9 mouse cellular contexts compared by ENCODE assay signal in the genomic region with DNA sequence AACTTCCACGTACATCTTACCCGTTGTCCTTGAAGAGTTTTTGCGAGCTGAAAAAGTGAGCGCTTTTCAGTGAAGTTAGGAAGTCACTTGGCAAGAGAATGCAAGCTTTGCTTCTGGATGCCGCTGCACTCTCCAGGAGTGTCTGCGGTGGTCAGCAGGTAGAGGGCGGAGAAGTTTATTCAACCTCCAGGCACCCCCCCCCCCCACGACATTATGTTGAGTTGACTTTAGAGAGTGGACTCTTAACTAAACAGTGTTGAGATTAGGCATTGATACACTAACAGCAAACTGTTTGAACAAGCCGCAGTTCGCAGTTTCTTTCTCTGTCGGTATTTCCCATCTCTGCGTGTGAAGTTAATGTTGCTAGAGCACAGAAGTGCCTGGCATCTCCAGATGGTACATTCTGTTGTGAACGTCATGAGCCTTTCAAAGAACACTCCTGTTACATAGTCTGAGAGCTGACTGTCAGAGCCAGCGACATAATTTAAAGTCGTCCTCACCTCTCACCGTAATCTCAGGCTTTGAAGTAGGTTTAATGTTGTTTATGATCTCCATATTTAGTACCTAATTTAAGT. TPM values are rescaled to one million over a fixed set of nuclear protein-coding genes. Genes with fewer than 3 reads are reported as not detected.
DNase-seq lines count a peak whose midpoint lies in the region; ATAC-seq and TF ChIP-seq lines count a peak whose summit lies in the region.
"Had no signal": no experiment of that assay in that cellular context is flagged by ENCODE, and none has a peak within 500 bp of the region (broad histone marks: within the 10 kb centered on the region; RNA-seq: fewer than 3 reads in every experiment).

No protein-coding gene starts in this region.

- H3K9me3 ChIP-seq in embryonic facial prominence, embryonic 13.5 days: no peaks in the 10 kb centered on the region
- no peaks in the 10 kb centered on the region for H3K9me3 ChIP-seq in kidney, embryonic 15.5 days (replicated peaks)
- H3K9me3 ChIP-seq in lung, embryonic 16.5 days (ENCODE audit: control insufficient read depth, low read length): no peaks in the 10 kb centered on the region

- peaks cover 54% of the 10 kb centered on the region for H3K79me2 ChIP-seq in C2C12 (ENCODE audit: control insufficient read depth, insufficient read depth)

- H3K4me2 ChIP-seq in embryonic facial prominence, embryonic 13.5 days: peak overlapping the region; percentile 87
- peak overlapping the region; percentile 96 for H3K4me2 ChIP-seq in kidney, embryonic 15.5 days
- H3K4me2 ChIP-seq in lung, embryonic 16.5 days (ENCODE audit: low read depth, low read length): peak overlapping the region; percentile 93

- no peak overlapping the region for H3K27ac ChIP-seq in embryonic facial prominence, embryonic 13.5 days
- no peak overlapping the region for H3K27ac ChIP-seq in kidney, embryonic 15.5 days
- no peak overlapping the region; the same call in 1 of the 2 replicates for H3K27ac ChIP-seq in lung, embryonic 16.5 days (ENCODE audit: low read length)

- H3K36me3 ChIP-seq in C2C12 (ENCODE audit: control insufficient read depth, insufficient read depth): no peaks in the 10 kb centered on the region
- no peaks in the 10 kb centered on the region for H3K36me3 ChIP-seq in embryonic facial prominence, embryonic 13.5 days
- no peaks in the 10 kb centered on the region for H3K36me3 ChIP-seq in kidney, embryonic 15.5 days
- H3K36me3 ChIP-seq in lung, embryonic 16.5 days (ENCODE audit: control insufficient read depth, insufficient read depth, low read length): no peaks in the 10 kb centered on the region

- peaks cover 20% of the 10 kb centered on the region for H3K79me3 ChIP-seq in C2C12 (ENCODE audit: low read depth)

- H3K4me1 ChIP-seq in embryonic facial prominence, embryonic 13.5 days: peaks cover 17% of the 10 kb centered on the region
- peaks cover 37% of the 10 kb centered on the region for H3K4me1 ChIP-seq in kidney, embryonic 15.5 days
- H3K4me1 ChIP-seq in lung, embryonic 16.5 days (replicated peaks; ENCODE audit: control insufficient read depth, insufficient read depth, low read length): peaks cover 9% of the 10 kb centered on the region

- TF ChIP-seq CTCF in C2C12 (IDR thresholded peaks at IDR 0.05; ENCODE audit: control insufficient read depth, insufficient read depth, insufficient read length): no peak

- H3ac ChIP-seq in C2C12 (ENCODE audit: control insufficient read depth, insufficient read length, low read depth): peak overlapping the region; percentile 96

- peak overlapping the region; percentile 93 for H3K4me3 ChIP-seq in C2C12 (ENCODE audit: insufficient read depth, poor library complexity, severe bottlenecking)
- peak overlapping the region; percentile 92 for H3K4me3 ChIP-seq in embryonic facial prominence, embryonic 13.5 days
- peak overlapping the region; percentile 93 for H3K4me3 ChIP-seq in kidney, embryonic 15.5 days (replicated peaks)
- peak overlapping the region; percentile 96 for H3K4me3 ChIP-seq in lung, embryonic 16.5 days (ENCODE audit: low read length)

- WGBS in embryonic facial prominence, embryonic 13.5 days: 23% methylated on average over 16 of the region's 16 CpGs
- WGBS in kidney, embryonic 15.5 days: 17% methylated on average over 16 of the region's 16 CpGs
- WGBS in lung, embryonic 16.5 days: 5% methylated on average over 16 of the region's 16 CpGs

- peak; percentile 11 to 30 for DNase-seq in frontal cortex, postnatal 36 days (ENCODE audit: low spot score in 2 of 2)
- no peak for DNase-seq in frontal cortex, postnatal 14 days (ENCODE audit: low spot score in 2 of 2)
- peak; percentile 34 to 51 for DNase-seq in thymus, postnatal 10 days (ENCODE audit: low spot score in 2 of 2)

- no peak for ATAC-seq in embryonic facial prominence, embryonic 13.5 days (ENCODE audit: insufficient number of reproducible peaks, insufficient read depth, low FRiP score, low TSS enrichment, low read depth)
- no peak for ATAC-seq in kidney, embryonic 15.5 days (replicated peaks; ENCODE audit: low FRiP score)
- no peak for ATAC-seq in lung, embryonic 16.5 days (ENCODE audit: low read depth)
- ATAC-seq in monocyte, adult 5-6 weeks (replicated peaks; ENCODE audit: insufficient number of reproducible peaks, low FRiP score, low TSS enrichment, poor library complexity, severe bottlenecking): no peak

- no peaks in the 10 kb centered on the region for H3K27me3 ChIP-seq in C2C12 (ENCODE audit: control insufficient read depth, insufficient read depth, insufficient read length)
- H3K27me3 ChIP-seq in embryonic facial prominence, embryonic 13.5 days: no peaks in the 10 kb centered on the region
- H3K27me3 ChIP-seq in kidney, embryonic 15.5 days: no peaks in the 10 kb centered on the region
- H3K27me3 ChIP-seq in lung, embryonic 16.5 days (ENCODE audit: control insufficient read depth, insufficient read depth, low read depth, low read length): no peaks in the 10 kb centered on the region
- H3K27me3 ChIP-seq: Patski had no signal

- peak overlapping the region; percentile 85 for H3K9ac ChIP-seq in embryonic facial prominence, embryonic 13.5 days
- peak overlapping the region; percentile 91 for H3K9ac ChIP-seq in kidney, embryonic 15.5 days
- peak overlapping the region; percentile 94 for H3K9ac ChIP-seq in lung, embryonic 16.5 days (ENCODE audit: low read length)

TF ChIP-seq in C2C12, 6 proteins besides CTCF, POLR2A, EP300 and RAD21:
- TF ChIP-seq MYOD1 (IDR thresholded peaks at IDR 0.05; ENCODE audit: control insufficient read depth, insufficient read length, low read depth) (no peak), USF1 (IDR thresholded peaks at IDR 0.05; ENCODE audit: low read depth) (no peak), CEBPB (IDR thresholded peaks at IDR 0.05; ENCODE audit: low read depth) (no peak), MYOG (IDR thresholded peaks at IDR 0.05; ENCODE audit: control insufficient read depth, extremely low read depth, insufficient read length) (no peak), FOSL1 (IDR thresholded peaks at IDR 0.05; ENCODE audit: insufficient read depth, low read length, poor library complexity, severe bottlenecking) (no peak), MAX (IDR thresholded peaks at IDR 0.05) (no peak)

RNA-seq across cellular contexts. Expression of gene Ubac2, which starts 0.9 kb away (rescaled TPM):
- polyA plus RNA-seq in C2C12 (2012; fragmentation: generic; extraction: Trizol): 37.8 TPM
- polyA plus RNA-seq in embryonic facial prominence, embryonic 13.5 days (2015; fragmentation: Nextera tagmentation; extraction: Ambion mirVana): 72.9 and 74.9 TPM in 2 replicates
- 66.7 and 68.6 TPM in 2 replicates for polyA plus RNA-seq in kidney, embryonic 15.5 days (2015; fragmentation: Nextera tagmentation; extraction: Ambion mirVana)
- polyA plus RNA-seq in lung, embryonic 16.5 days (2015; fragmentation: Nextera tagmentation; extraction: Ambion mirVana): 54.4 and 56.9 TPM in 2 replicates
- 25.2 to 53.9 TPM (median 36.5 TPM) in 3 replicates for total RNA-seq in monocyte, adult 5-6 weeks (2017)

RNA-seq across cellular contexts. Expression of gene Gpr18, which starts 36.2 kb away (rescaled TPM):
- 0.07 TPM for polyA plus RNA-seq in C2C12 (2012; fragmentation: generic; extraction: Trizol)
- polyA plus RNA-seq in embryonic facial prominence, embryonic 13.5 days (2015; fragmentation: Nextera tagmentation; extraction: Ambion mirVana): 0.45 and 0.69 TPM in 2 replicates
- polyA plus RNA-seq in kidney, embryonic 15.5 days (2015; fragmentation: Nextera tagmentation; extraction: Ambion mirVana): 0.30 and 0.39 TPM in 2 replicates
- polyA plus RNA-seq in lung, embryonic 16.5 days (2015; fragmentation: Nextera tagmentation; extraction: Ambion mirVana): 0.23 and 0.36 TPM in 2 replicates
- 31.4 to 45.9 TPM (median 34.6 TPM) in 3 replicates for total RNA-seq in monocyte, adult 5-6 weeks (2017)

Comparison
In these comparisons a context has a peak if more than half of its experiments do, and no peak if none do; other contexts are left out.
1. DNase-seq: peak in frontal cortex, postnatal 36 days (2 of 2) and thymus, postnatal 10 days (2 of 2); none in frontal cortex, postnatal 14 days (0 of 2).
2. Peak in every context shown above with its lines, with median percentiles within 50 percentile points of each other: H3K4me3 ChIP-seq, H3K4me2 ChIP-seq and H3K9ac ChIP-seq.